Mouse (Mus musculus) testis, postnatal 10 days (tissue): ENCODE measurements at regions not wholly inside any gene's neighbourhood (a gene's known extent, or its start where the extent isn't known, plus 50 kb on each side); places are given as distances from the start of the nearest gene placed in this dataset.
A peak's percentile ranks its signal among the peaks of the same experiment; 100 is the strongest.

Experiments
- DNase-seq: peaks from one replicate; pipeline ENCODE4 v3.0.0; 2021; ENCODE audit warnings: low spot score

GRCm38 (mm10) chr16:31598409-31598988 lies 64.7 kb upstream of the Dlg1 start:
- no peak for DNase-seq

- no peak for DNase-seq
Observed at GRCm38 (mm10) chr16:31598989-31599421, 64.2 kb upstream of the Dlg1 start.

- DNase-seq: peak; percentile 61
Observed at GRCm38 (mm10) chr16:31601278-31601677, 62.0 kb upstream of the Dlg1 start.

DNA sequence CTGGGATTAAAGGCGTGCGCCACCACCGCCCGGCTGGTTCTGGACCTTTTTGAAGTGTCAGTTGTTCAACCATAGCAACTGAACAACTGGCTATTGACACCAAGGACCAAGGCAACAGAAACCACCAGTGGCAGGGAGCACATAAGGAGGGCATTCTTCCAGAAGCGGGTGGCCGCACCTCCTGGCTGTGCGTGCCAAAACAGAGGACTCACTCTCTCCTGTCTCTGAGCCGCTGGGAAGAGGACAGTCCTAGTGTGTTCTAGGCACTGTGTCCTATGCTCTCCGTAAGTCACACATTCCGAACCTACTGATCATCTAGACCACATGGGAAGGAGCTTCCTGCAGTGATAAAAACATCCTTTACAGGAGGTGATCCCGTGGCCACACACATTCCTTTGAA lies 60.1 kb upstream of the Dlg1 start:
- DNase-seq: no peak

- peak; percentile 51 for DNase-seq
Observed at GRCm38 (mm10) chr16:31606389-31607177, 56.7 kb upstream of the Dlg1 start.

GRCm38 (mm10) chr16:31608964-31609363 lies 54.3 kb upstream of the Dlg1 start:
- DNase-seq: no peak

GRCm38 (mm10) chr16:31609394-31610172 lies 53.7 kb upstream of the Dlg1 start:
- DNase-seq: no peak
